ENCODE assay signal across 24 mouse cellular contexts in genomic region chr19:57349096-57349495, GRCm38 (mm10). TPM values are rescaled to one million over a fixed set of nuclear protein-coding genes. Genes with fewer than 3 reads are reported as not detected.
A peak's percentile ranks its signal among the peaks of the same experiment; 100 is the strongest.
DNase-seq lines count a peak whose midpoint lies in the region; ATAC-seq lines count a peak whose summit lies in the region.
"Had no signal": no experiment of that assay in that cellular context is flagged by ENCODE, and none has a peak within 500 bp of the region (broad histone marks: within the 10 kb centered on the region; RNA-seq: fewer than 3 reads in every experiment).

No protein-coding gene starts in this region.

- H3K4me1 ChIP-seq in megakaryocyte, embryonic 14.5 days: peaks cover 62% of the 10 kb centered on the region
- H3K4me1 ChIP-seq in midbrain, embryonic 11.5 days (ENCODE audit: control insufficient read depth, insufficient read depth, low read length): no peaks in the 10 kb centered on the region
- H3K4me1 ChIP-seq: forebrain, embryonic 13.5 days; forebrain, embryonic 15.5 days had no signal

- H3K4me2 ChIP-seq in midbrain, embryonic 11.5 days: no peak overlapping the region
- H3K4me2 ChIP-seq: embryonic facial prominence, embryonic 12.5 days; forebrain, embryonic 13.5 days; forebrain, embryonic 15.5 days had no signal

- no peak for ATAC-seq in megakaryocyte, adult 5-6 weeks (ENCODE audit: poor library complexity, severe bottlenecking)
- ATAC-seq in common myeloid progenitor, adult 5-6 weeks (replicated peaks; ENCODE audit: low read depth, poor library complexity, severe bottlenecking): peak; percentile 94
- ATAC-seq in hematopoietic stem cell, adult 5-6 weeks (replicated peaks in 1 of 2; ENCODE audit: insufficient read depth in 1 of 2, low FRiP score in 2 of 2, low TSS enrichment in 1 of 2, low read depth in 1 of 2, poor library complexity in 2 of 2, severe bottlenecking in 2 of 2): peak; percentile 22 to 42; a peak in 2 of 4 replicates
- ATAC-seq in megakaryocyte-erythroid progenitor cell, adult 5-6 weeks (replicated peaks; ENCODE audit: low FRiP score, low TSS enrichment, poor library complexity, severe bottlenecking): 0 out of 2 replicates have a peak, but pooled peaks have one; percentile 16
- no peak for ATAC-seq in midbrain, embryonic 11.5 days (ENCODE audit: low FRiP score)
- ATAC-seq: CD4-positive, CD25-positive, alpha-beta regulatory T cell, adult 4 months; forebrain, embryonic 13.5 days; forebrain, embryonic 15.5 days; forebrain, postnatal 0 days had no signal

- peaks cover 16% of the 10 kb centered on the region; the same call in 1 of the 2 replicates for H3K9me3 ChIP-seq in megakaryocyte, embryonic 14.5 days
- no peaks in the 10 kb centered on the region; the same call in 1 of the 2 replicates for H3K9me3 ChIP-seq in midbrain, embryonic 11.5 days (ENCODE audit: control insufficient read depth, low read length)

- no peaks in the 10 kb centered on the region for H3K27me3 ChIP-seq in megakaryocyte, embryonic 14.5 days (replicated peaks)
- H3K27me3 ChIP-seq in midbrain, embryonic 11.5 days (ENCODE audit: control insufficient read depth, insufficient read depth, low read length): no peaks in the 10 kb centered on the region
- H3K27me3 ChIP-seq: CH12.LX; embryonic facial prominence, embryonic 12.5 days; forebrain, embryonic 13.5 days; forebrain, embryonic 15.5 days had no signal

- H3K4me3 ChIP-seq in megakaryocyte, embryonic 14.5 days (replicated peaks): peak overlapping the region; percentile 5
- H3K4me3 ChIP-seq in midbrain, embryonic 11.5 days (ENCODE audit: low read depth, low read length): no peak overlapping the region
- H3K4me3 ChIP-seq: embryonic facial prominence, embryonic 10.5 days; embryonic facial prominence, embryonic 12.5 days; forebrain, embryonic 13.5 days; forebrain, embryonic 15.5 days had no signal

- H3K36me3 ChIP-seq in megakaryocyte, embryonic 14.5 days (replicated peaks; ENCODE audit: low read length): peaks cover 22% of the 10 kb centered on the region
- H3K36me3 ChIP-seq in midbrain, embryonic 11.5 days (ENCODE audit: control insufficient read depth, insufficient read depth, low read length): no peaks in the 10 kb centered on the region
- H3K36me3 ChIP-seq: embryonic facial prominence, embryonic 10.5 days; embryonic facial prominence, embryonic 12.5 days; forebrain, embryonic 15.5 days; G1E had no signal

- DNase-seq in midbrain, embryonic 11.5 days (ENCODE audit: low spot score, missing footprints): no peak
- DNase-seq in B cell, adult 2 months: no peak
- DNase-seq in embryo, embryonic 11 days: no peak
- DNase-seq: adrenal gland, adult 2 months; adrenal gland, postnatal 10 days; adrenal gland, postnatal 25 days; cerebellum, adult 11 months; cerebellum, adult 18-20 months; cerebellum, adult 8-10 months; cerebellum, postnatal 10 days; cerebellum, postnatal 25 days; forebrain, postnatal 0 days had no signal

- H3K9ac ChIP-seq in midbrain, embryonic 11.5 days (ENCODE audit: low read length): no peak overlapping the region
- H3K9ac ChIP-seq: embryonic facial prominence, embryonic 12.5 days; forebrain, embryonic 13.5 days; forebrain, embryonic 15.5 days; forebrain, postnatal 0 days had no signal

- no peak overlapping the region for H3K27ac ChIP-seq in midbrain, embryonic 11.5 days (ENCODE audit: low read depth, low read length)
- H3K27ac ChIP-seq: embryonic facial prominence, embryonic 10.5 days; embryonic facial prominence, embryonic 12.5 days; forebrain, embryonic 13.5 days; forebrain, embryonic 15.5 days had no signal

RNA-seq across cellular contexts. Expression of gene Fam160b1, which starts 11.4 kb away (rescaled TPM):
- polyA plus RNA-seq in megakaryocyte, embryonic 14.5 days (2012; ENCODE audit: insufficient read depth, low replicate concordance): 2.9 TPM in 2 replicates
- 28.7 and 29.0 TPM in 2 replicates for total RNA-seq in megakaryocyte, adult 5-6 weeks (2015)
- 18.4 and 18.8 TPM in 2 replicates for total RNA-seq in megakaryocyte, adult 5-6 weeks (2017)
- total RNA-seq in common myeloid progenitor, adult 5-6 weeks (2017): 17.1 and 22.4 TPM in 2 replicates
- 20.8 and 30.2 TPM in 2 replicates for total RNA-seq in hematopoietic stem cell, adult 5-6 weeks (2017)
- total RNA-seq in megakaryocyte-erythroid progenitor cell, adult 5-6 weeks (2014; fragmentation: Nextera tagmentation): 20.3 and 23.7 TPM in 2 replicates
- 9.7 and 14.6 TPM in 2 replicates for total RNA-seq in megakaryocyte-erythroid progenitor cell, adult 5-6 weeks (2017)
- 14.1 and 16.5 TPM in 2 replicates for polyA plus RNA-seq in midbrain, embryonic 11.5 days (2014; fragmentation: Nextera tagmentation; extraction: Ambion mirVana)

RNA-seq across cellular contexts. Expression of gene Ablim1, which starts 34.4 kb away (rescaled TPM):
- 0.17 TPM in 1 of 2 replicates, not detected in the other for polyA plus RNA-seq in megakaryocyte, embryonic 14.5 days (2012; ENCODE audit: insufficient read depth, low replicate concordance)
- 1.7 and 3.6 TPM in 2 replicates for total RNA-seq in megakaryocyte, adult 5-6 weeks (2015)
- 2.6 and 3.2 TPM in 2 replicates for total RNA-seq in megakaryocyte, adult 5-6 weeks (2017)
- 11.7 and 20.1 TPM in 2 replicates for total RNA-seq in common myeloid progenitor, adult 5-6 weeks (2017)
- 46.1 and 50.2 TPM in 2 replicates for total RNA-seq in hematopoietic stem cell, adult 5-6 weeks (2017)
- total RNA-seq in megakaryocyte-erythroid progenitor cell, adult 5-6 weeks (2014; fragmentation: Nextera tagmentation): 9.2 and 10.9 TPM in 2 replicates
- total RNA-seq in megakaryocyte-erythroid progenitor cell, adult 5-6 weeks (2017): 1.5 and 6.3 TPM in 2 replicates
- polyA plus RNA-seq in midbrain, embryonic 11.5 days (2014; fragmentation: Nextera tagmentation; extraction: Ambion mirVana): 18.3 and 21.7 TPM in 2 replicates

Comparison
In these comparisons a context has a peak if more than half of its experiments do, and no peak if none do; other contexts are left out.
1. ATAC-seq: peak in common myeloid progenitor, adult 5-6 weeks (single experiment), hematopoietic stem cell, adult 5-6 weeks (2 of 2) and megakaryocyte-erythroid progenitor cell, adult 5-6 weeks (single experiment); none in megakaryocyte, adult 5-6 weeks (single experiment) and midbrain, embryonic 11.5 days (single experiment).